Mouse (Mus musculus): Measurements from ENCODE around the gene Fhit. TPM values are rescaled to one million over a fixed set of nuclear protein-coding genes. Genes with fewer than 3 reads are reported as not detected.
"Not testable (repeated sequence)": the region's sequence is repeated elsewhere in the genome, so short reads cannot be mapped to it uniquely, and the experiment has no call there.

Gene Fhit
- polyA plus RNA-seq (2012; rRNA removed) = 7.3 and 9.8 TPM in 2 replicates

GRCm38 (mm10) chr14:11161751-11162231, at the start of gene Fhit:
Fhit (minus strand) TSS chr14:11162035.
- DNase-seq (ENCODE audit: extremely low spot score in 1 of 2, low spot score in 1 of 2) = peak; percentile 89 to 96

- no peak for DNase-seq (ENCODE audit: extremely low spot score in 1 of 2, low spot score in 1 of 2)
These were observed 45.0 kb upstream of the Fhit start for GRCm38 (mm10) chr14:11206786-11207185.

GRCm38 (mm10) chr14:11160806-11161450, 907 bp downstream of the Fhit start:
- peak; percentile 90 for DNase-seq (ENCODE audit: extremely low spot score in 1 of 2, low spot score in 1 of 2)

- DNase-seq (ENCODE audit: extremely low spot score in 1 of 2, low spot score in 1 of 2) = no peak
These were observed 2.2 kb downstream of the Fhit start for GRCm38 (mm10) chr14:11159641-11160040.

DNA sequence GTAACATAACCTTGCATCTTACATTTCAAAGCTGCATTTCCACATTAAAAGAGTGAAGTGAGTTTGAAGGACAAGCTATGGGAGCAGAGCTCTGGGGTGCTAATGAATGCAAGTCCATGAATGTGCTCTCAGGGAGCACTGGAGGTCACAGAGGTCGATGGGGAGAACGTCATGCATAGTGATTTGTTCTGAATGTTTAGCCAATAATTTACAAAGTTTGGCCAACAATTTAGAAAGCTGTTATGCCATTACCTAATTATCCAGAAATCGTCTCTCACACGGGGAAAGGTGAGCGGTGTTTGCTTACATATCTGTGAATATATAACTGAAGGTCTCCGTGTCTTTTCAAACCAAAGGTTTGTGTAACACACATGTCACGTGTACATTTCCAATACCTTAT, 2.8 kb downstream of the Fhit start:
- DNase-seq (ENCODE audit: extremely low spot score in 1 of 2, low spot score in 1 of 2) = peak in 1 of 2 experiments; percentile 2

DNA sequence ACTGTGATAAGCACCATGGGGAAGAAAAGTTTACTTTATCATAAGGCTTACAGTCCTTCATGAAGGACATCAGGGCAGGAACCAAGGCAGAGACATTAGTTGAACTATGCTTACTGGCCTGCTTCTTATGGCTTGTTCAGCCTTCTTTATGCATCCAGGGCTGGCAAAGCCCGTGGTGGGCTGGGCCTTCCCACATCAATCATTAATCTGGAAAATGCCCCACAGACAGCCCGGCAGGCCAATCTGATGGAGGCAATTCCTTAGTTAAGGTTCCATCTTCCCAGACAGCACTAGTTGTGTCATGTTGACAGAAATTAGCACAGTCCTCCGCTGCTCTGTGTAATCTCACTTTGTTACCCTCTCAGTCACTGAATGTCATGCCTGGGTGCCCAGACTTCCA, 4.1 kb downstream of the Fhit start:
- DNase-seq (ENCODE audit: extremely low spot score in 1 of 2, low spot score in 1 of 2) = no peak

GRCm38 (mm10) chr14:11151634-11152321, 10.1 kb downstream of the Fhit start:
- no peak for DNase-seq (ENCODE audit: extremely low spot score in 1 of 2, low spot score in 1 of 2)

- DNase-seq (ENCODE audit: extremely low spot score in 1 of 2, low spot score in 1 of 2) = no peak
These were observed 27.8 kb downstream of the Fhit start for GRCm38 (mm10) chr14:11133787-11134735.

- DNase-seq (ENCODE audit: extremely low spot score in 1 of 2, low spot score in 1 of 2) = peak in 1 of 2 experiments; percentile 1
These were observed 29.0 kb downstream of the Fhit start for GRCm38 (mm10) chr14:11132637-11133474.

- DNase-seq (ENCODE audit: extremely low spot score in 1 of 2, low spot score in 1 of 2) = no peak
These were observed 36.7 kb downstream of the Fhit start for GRCm38 (mm10) chr14:11125096-11125495.

DNA sequence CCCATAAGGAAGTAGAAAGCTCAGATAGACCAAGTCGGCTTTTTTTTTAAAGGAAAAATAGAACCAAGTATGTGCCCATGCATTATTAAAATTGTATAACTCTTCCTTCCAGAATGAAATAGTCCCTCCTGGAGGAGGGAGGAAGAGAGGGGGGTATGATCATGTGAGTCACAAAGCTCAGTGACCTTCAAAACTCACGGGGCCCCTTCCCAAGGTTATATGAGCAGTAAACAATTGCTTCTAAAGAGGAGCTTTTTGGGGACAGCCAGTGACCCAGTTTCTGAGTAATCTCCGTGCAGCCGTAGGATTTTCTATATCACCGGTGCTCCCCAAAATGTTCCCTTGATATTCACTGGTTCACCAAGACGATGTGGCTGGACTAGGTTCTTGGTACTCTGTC, 42.8 kb downstream of the Fhit start:
- DNase-seq (ENCODE audit: extremely low spot score in 1 of 2, low spot score in 1 of 2) = no peak

DNA sequence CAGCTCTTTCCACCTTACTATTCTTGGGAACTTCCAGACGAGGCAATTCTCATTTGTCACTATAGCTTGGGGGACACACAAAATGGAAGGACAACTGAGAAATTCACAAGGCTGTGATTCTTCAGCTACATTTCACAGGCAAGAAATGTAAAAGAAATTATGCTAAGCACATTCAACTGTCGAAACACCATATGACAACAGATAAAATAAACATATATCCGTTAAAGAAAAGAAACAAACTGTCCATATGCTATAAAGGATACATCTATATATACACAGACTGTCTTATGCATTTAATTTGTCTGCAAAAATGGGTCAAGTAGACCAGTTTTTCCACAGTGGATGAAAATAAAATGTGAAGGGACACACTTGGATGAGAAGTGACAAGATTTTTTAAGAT, 76.2 kb downstream of the Fhit start:
- DNase-seq (ENCODE audit: extremely low spot score in 1 of 2, low spot score in 1 of 2) = peak in 1 of 2 experiments; percentile 5

- no peak for DNase-seq (ENCODE audit: extremely low spot score in 1 of 2, low spot score in 1 of 2)
These were observed 77.9 kb downstream of the Fhit start for GRCm38 (mm10) chr14:11083946-11084345.

DNA sequence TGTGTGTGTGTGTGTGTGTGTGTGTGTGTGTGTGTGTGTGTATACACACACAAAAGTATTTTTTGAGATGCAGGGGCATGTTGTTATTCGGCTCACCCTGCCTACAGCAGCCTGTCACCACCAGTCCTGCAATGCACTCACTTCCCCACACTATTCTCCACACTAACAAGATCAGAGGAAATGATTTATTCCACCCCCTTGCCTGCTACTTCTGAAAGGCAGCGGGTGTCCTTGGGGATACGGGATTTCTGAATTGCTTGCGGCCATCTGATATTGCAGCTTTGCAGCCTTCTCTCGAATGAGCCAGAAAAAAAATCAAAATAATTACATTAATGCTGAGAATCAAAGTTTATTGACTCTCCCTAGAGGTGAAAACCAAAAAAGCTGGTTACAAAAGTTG, 78.4 kb downstream of the Fhit start:
- DNase-seq (ENCODE audit: extremely low spot score in 1 of 2, low spot score in 1 of 2) = peak in 1 of 2 experiments; percentile 30

GRCm38 (mm10) chr14:11063594-11063993, 98.2 kb downstream of the Fhit start:
- no peak for DNase-seq (ENCODE audit: extremely low spot score in 1 of 2, low spot score in 1 of 2)

- peak in 1 of 2 experiments; percentile 10 for DNase-seq (ENCODE audit: extremely low spot score in 1 of 2, low spot score in 1 of 2)
These were observed 101.6 kb downstream of the Fhit start for GRCm38 (mm10) chr14:11060221-11060620.

GRCm38 (mm10) chr14:11039503-11040300, 122.1 kb downstream of the Fhit start:
- not testable (repeated sequence) for DNase-seq (ENCODE audit: extremely low spot score in 1 of 2, low spot score in 1 of 2)

DNA sequence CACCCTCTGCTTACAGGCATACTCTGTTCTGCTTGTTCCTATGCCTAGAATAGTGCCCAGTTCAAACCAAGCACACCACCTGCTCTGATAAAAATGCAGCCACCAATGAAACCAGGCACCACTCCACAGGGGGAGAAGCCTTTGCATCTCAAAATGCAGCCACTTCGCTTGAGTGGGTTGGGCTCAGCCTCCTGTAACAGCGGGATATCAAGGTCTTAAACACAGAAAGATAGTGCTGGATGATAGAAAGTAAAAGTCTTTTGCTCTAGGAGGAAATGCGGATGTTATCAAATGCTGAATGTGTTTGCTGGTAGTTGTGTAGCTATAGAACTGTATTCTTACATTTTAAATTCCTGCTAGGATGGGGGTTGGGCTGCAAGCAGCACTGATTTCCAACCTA, 140.4 kb downstream of the Fhit start:
- no peak for DNase-seq (ENCODE audit: extremely low spot score in 1 of 2, low spot score in 1 of 2)

DNA sequence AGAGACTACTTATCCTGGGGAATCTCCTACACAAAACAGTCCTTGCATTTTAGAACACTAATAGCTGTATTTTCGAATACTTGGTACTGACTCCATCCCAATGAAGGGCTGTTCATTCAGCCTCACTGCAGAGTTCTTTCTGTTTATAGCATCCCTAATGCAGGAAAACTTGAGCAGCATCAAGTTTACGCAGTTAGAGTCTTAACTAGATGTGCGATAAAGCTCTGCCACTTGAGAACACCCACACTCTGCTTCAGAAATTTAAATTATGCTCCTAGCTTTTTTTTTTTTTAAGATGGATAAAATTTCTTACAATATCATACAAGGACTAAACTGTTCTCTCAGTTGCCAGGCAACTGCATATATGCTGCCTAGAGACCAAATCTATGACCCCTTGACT, 183.2 kb downstream of the Fhit start:
- DNase-seq (ENCODE audit: extremely low spot score in 1 of 2, low spot score in 1 of 2) = peak in 1 of 2 experiments; percentile 45

Measured in frontal cortex, adult 2 months (tissue).